Mouse (Mus musculus) hindbrain, postnatal 0 days (tissue): ENCODE measurements around the gene Mgat4e. TPM values are rescaled to one million over a fixed set of nuclear protein-coding genes. Genes with fewer than 3 reads are reported as not detected.

Source experiments
- ATAC-seq: fragments of 200-750 bp; cut with Nextera tagmentation; 2 replicates; pipeline ENCODE4 v1.8.0; 2017; ENCODE audit warnings: mild to moderate bottlenecking, moderate TSS enrichment, moderate library complexity
- DNase-seq: peaks from one replicate; pipeline ENCODE4 v3.0.0-alpha.2; 2015; ENCODE audit warnings: low spot score
- H3K27ac ChIP-seq: fragments of 300-500 bp; sonication (generic); 2 replicates; pipeline ENCODE4 v1.5.1; 2014; ENCODE audit warnings: mild to moderate bottlenecking
- H3K27me3 ChIP-seq: fragments of 300-500 bp; sonication (generic); 2 replicates; pipeline ENCODE4 v1.6.1; 2014; ENCODE audit warnings: low read length, mixed read lengths; ENCODE audit not compliant: insufficient read depth
- H3K36me3 ChIP-seq: fragments of 300-500 bp; sonication (generic); 2 replicates; pipeline ENCODE4 v1.6.1; 2014; ENCODE audit warnings: low read length, mixed read lengths; ENCODE audit not compliant: insufficient read depth
- H3K4me1 ChIP-seq: fragments of 300-500 bp; sonication (generic); 2 replicates; pipeline ENCODE4 v1.6.1; 2014; ENCODE audit warnings: antibody characterized with exemption, low read length, mixed read lengths; ENCODE audit not compliant: insufficient read depth
- H3K4me2 ChIP-seq: fragments of 300-500 bp; sonication (generic); 2 replicates; pipeline ENCODE4 v1.6.1; 2014; ENCODE audit warnings: low read depth, mild to moderate bottlenecking, low read length, moderate library complexity, mixed read lengths
- H3K4me3 ChIP-seq: fragments of 300-500 bp; sonication (generic); 2 replicates; pipeline ENCODE4 v1.5.1; 2014; ENCODE audit warnings: low read length
- H3K9ac ChIP-seq: fragments of 300-500 bp; sonication (generic); replicated peaks from 2 replicates; pipeline ENCODE4 v1.6.1; 2014; ENCODE audit warnings: mild to moderate bottlenecking, low read length, moderate library complexity, mixed read lengths
- H3K9me3 ChIP-seq: fragments of 300-500 bp; sonication (generic); 2 replicates; pipeline ENCODE4 v1.6.1; 2016; ENCODE audit warnings: low read length, mixed read lengths
- CTCF ChIP-seq: IDR thresholded peaks from 2 replicates; pipeline ENCODE4 v1.5.1; 2016; ENCODE audit warnings: antibody characterized with exemption, control low read depth, low read depth
- WGBS: fragments of 180-500 bp; shearing (Covaris S2); extraction: QIAGEN DNeasy Blood & Tissue Kit; methylation state at CpG from one replicate; pipeline ENCODE4 v1.1.7; 2014; 5-methylcytosine and 5-hydroxymethylcytosine counted together
- polyA plus RNA-seq: library from polyadenylated mRNA; unstranded; fragments of >200 nt; fragmentation: Nextera tagmentation; extraction: Ambion mirVana; gene quantifications from 2 replicates; pipeline ENCODE4 v1.2.1, GENCODE M21; 2015
- total RNA-seq: library from RNA; depleted of rRNA; stranded (reverse); fragments of >200 nt; gene quantifications from 2 replicates; pipeline ENCODE4 v1.2.3, GENCODE M21; 2014

Gene Mgat4e
- total and polyA plus RNA-seq, 2 experiments from 2014 or later: not detected

DNA sequence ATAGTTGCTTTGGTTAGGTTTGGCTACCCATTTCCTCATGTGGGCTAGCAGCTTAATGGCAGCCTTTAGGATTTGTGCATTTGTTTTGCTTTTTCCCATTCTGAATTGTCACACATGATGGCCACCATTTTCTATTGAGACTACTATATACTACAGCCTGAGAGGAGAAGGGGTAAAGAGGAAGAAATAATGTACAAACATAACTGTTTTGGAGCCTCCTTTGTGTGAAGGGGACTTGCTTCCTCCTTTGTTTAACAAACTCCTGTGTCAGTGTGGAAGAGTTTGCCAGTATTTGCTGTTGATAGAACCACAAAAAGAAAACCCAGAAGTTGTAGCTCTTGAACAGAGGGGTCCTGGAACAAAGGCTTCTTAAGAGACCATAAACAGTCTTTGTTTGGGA is 13.0 kb upstream of the Mgat4e start:
- H3K36me3 ChIP-seq: no peaks in the 10 kb centered on the region
- H3K27ac ChIP-seq: no peak overlapping the region
- peak overlapping the region; percentile 78 for H3K4me2 ChIP-seq
- DNase-seq: no peak
- H3K4me3 ChIP-seq: peak overlapping the region; percentile 100
- TF ChIP-seq CTCF: no peak
- ATAC-seq: no peak
- H3K9ac ChIP-seq: peak overlapping the region; percentile 97; the same call in 1 of the 2 replicates
- peaks cover 10% of the 10 kb centered on the region for H3K4me1 ChIP-seq
- H3K9me3 ChIP-seq: no peaks in the 10 kb centered on the region
- no peaks in the 10 kb centered on the region for H3K27me3 ChIP-seq

- no peak for DNase-seq
- Histone ChIP-seq H3K9ac (peak overlapping the region; percentile 97), H3K27ac (peak overlapping the region; percentile 96), H3K9me3 (no peaks in the 10 kb centered on the region), H3K4me1 (peaks cover 10% of the 10 kb centered on the region), H3K4me2 (peak overlapping the region; percentile 78), H3K27me3 (no peaks in the 10 kb centered on the region), H3K36me3 (no peaks in the 10 kb centered on the region), H3K4me3 (peak overlapping the region; percentile 100)
- TF ChIP-seq CTCF: no peak
- 7% methylated on average over 7 of the region's 7 CpGs for WGBS
- ATAC-seq: no peak
These were observed 12.3 kb upstream of the Mgat4e start for GRCm38 (mm10) chr1:134561770-134562143.

- peak; percentile 18; the same call in 1 of the 2 replicates for ATAC-seq
- Histone ChIP-seq H3K4me2 (peak overlapping the region; percentile 78), H3K27ac (peak overlapping the region; percentile 96), H3K4me3 (peak overlapping the region; percentile 100), H3K36me3 (no peaks in the 10 kb centered on the region), H3K9ac (peak overlapping the region; percentile 97), H3K4me1 (peaks cover 12% of the 10 kb centered on the region), H3K9me3 (no peaks in the 10 kb centered on the region), H3K27me3 (no peaks in the 10 kb centered on the region)
- no peak for TF ChIP-seq CTCF
- WGBS: under 1% methylated on average over 62 of the region's 76 CpGs
- peak; percentile 68 for DNase-seq
These were observed 11.6 kb upstream of the Mgat4e start for GRCm38 (mm10) chr1:134560801-134561769.

DNA sequence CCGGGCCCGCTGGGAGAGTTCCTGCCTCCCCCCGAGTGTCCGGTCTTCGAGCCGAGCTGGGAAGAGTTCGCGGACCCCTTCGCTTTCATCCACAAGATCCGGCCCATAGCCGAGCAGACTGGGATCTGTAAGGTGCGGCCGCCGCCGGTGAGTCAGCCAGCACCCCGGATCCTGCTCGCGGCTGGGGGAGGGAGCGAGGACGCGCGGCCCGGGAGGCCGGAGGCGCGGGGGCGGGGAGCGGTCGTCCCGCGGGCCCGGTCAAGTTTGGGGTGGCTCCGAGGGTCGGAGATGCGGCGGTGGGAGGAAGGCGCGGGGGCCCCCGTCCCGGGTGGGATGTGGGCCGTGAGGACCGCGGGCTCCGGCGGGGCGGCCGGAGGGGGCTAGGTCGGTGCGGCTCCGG is 10.9 kb upstream of the Mgat4e start:
- no peaks in the 10 kb centered on the region for H3K27me3 ChIP-seq
- WGBS: 0% methylated on average over 28 of the region's 50 CpGs
- H3K27ac ChIP-seq: peak overlapping the region; percentile 96
- H3K4me1 ChIP-seq: peaks cover 15% of the 10 kb centered on the region
- H3K9ac ChIP-seq: peak overlapping the region; percentile 97
- TF ChIP-seq CTCF: no peak
- H3K36me3 ChIP-seq: no peaks in the 10 kb centered on the region
- no peaks in the 10 kb centered on the region for H3K9me3 ChIP-seq
- peak overlapping the region; percentile 100 for H3K4me3 ChIP-seq
- ATAC-seq: peak; percentile 4; the same call in 1 of the 2 replicates
- DNase-seq: no peak
- peak overlapping the region; percentile 78 for H3K4me2 ChIP-seq

DNA sequence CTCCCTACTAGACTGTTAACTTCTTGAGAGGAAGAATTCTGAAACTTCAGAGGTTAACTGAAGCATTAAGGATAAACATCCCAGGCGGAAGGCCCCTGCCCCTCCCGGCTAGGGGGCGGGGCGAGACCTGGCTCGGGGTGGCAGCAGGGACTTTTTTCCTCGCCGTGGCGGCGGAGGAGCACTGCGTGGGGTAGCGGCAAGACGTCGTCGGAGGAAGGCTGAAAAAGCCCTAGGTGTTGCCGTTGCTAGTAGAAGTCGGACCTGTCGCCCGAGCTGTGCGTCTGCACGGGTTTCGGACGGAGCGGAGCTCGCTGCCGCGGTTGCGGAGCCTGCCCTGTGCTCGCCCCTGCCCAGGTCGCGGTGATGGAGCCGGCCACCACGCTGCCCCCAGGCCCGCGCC is 10.5 kb upstream of the Mgat4e start, which contains the start of gene Kdm5b:
Gene Kdm5b (plus strand): TSS at position 196 of the 400 bp plus-strand sequence.
- ATAC-seq (peak; percentile 3; the same call in 1 of the 2 replicates), DNase-seq (peak; percentile 94)
- H3K4me1 ChIP-seq: peaks cover 15% of the 10 kb centered on the region
- no peaks in the 10 kb centered on the region for H3K9me3 ChIP-seq
- H3K36me3 ChIP-seq: no peaks in the 10 kb centered on the region
- peak within 1 kb of the TSS; percentile 96 for H3K27ac ChIP-seq
- peak within 1 kb of the TSS; percentile 78 for H3K4me2 ChIP-seq
- H3K4me3 ChIP-seq: peak within 1 kb of the TSS; percentile 100
- no peak for TF ChIP-seq CTCF
- peak within 1 kb of the TSS; percentile 97 for H3K9ac ChIP-seq
- H3K27me3 ChIP-seq: no peaks in the 10 kb centered on the region
- WGBS: under 1% methylated on average over 34 of the region's 34 CpGs

DNA sequence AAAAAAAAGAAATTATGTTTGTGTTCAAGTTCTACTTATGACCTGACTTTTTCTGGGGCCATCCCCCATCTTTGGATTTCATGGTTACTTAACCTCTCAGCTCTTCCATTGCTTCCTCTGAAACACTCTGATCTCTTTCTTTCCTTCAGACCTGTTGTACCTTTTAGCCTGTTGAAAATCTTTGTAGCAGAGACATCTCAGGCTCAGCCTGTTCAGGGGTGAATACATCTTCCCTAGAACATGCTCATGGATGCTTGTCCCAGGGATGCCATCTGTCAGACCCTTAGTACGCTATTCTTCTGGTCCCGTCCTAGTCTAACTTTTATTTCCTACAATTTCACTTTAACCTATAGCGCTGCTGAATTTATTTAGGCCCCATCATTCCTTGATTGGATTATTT is 9.7 kb upstream of the Mgat4e start:
- no peaks in the 10 kb centered on the region for H3K36me3 ChIP-seq
- H3K4me2 ChIP-seq: no peak overlapping the region
- no peaks in the 10 kb centered on the region for H3K9me3 ChIP-seq
- no peak overlapping the region for H3K27ac ChIP-seq
- no peak overlapping the region for H3K9ac ChIP-seq
- DNase-seq (no peak), ATAC-seq (no peak)
- H3K4me3 ChIP-seq: no peak overlapping the region
- WGBS: 68% methylated on average over 3 of the region's 3 CpGs
- H3K4me1 ChIP-seq: peaks cover 15% of the 10 kb centered on the region
- H3K27me3 ChIP-seq: no peaks in the 10 kb centered on the region
- TF ChIP-seq CTCF: no peak

DNA sequence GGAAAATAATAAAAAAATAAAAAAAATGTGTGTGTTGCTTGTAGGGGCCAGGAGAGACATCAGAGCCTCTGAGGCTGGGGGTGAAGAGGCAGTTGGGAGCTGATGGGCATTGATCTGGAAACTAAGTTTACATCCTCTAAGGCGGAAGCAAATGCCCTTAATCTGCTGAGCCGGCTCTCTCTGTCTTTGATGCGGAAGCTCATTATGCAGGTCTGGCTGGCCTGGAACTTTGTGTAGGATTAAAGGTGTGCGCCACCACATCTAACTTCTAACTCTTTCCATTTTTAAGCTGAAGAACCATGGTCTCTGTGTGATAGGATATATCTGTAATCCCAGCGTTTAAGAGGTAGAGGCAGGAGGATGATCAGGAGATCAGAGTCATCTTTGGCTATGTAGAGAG is 9.0 kb upstream of the Mgat4e start:
- H3K27ac ChIP-seq: no peak overlapping the region
- no peaks in the 10 kb centered on the region for H3K27me3 ChIP-seq
- H3K4me2 ChIP-seq: no peak overlapping the region
- H3K4me3 ChIP-seq: no peak overlapping the region
- ATAC-seq (no peak), DNase-seq (no peak)
- no peak overlapping the region for H3K9ac ChIP-seq
- WGBS: 61% methylated on average over 5 of the region's 5 CpGs
- TF ChIP-seq CTCF: no peak
- H3K4me1 ChIP-seq: peaks cover 12% of the 10 kb centered on the region
- H3K9me3 ChIP-seq: no peaks in the 10 kb centered on the region
- no peaks in the 10 kb centered on the region for H3K36me3 ChIP-seq
